Mouse (Mus musculus): ENCODE data around the gene Gnao1.

Gnao1 gene

GRCm38 (mm10) chr8:93896841-93897551, 87.2 kb downstream of the Gnao1 start:
- no peak for DNase-seq (ENCODE audit: low spot score)

- DNase-seq (ENCODE audit: low spot score), result no peak
Measured at GRCm38 (mm10) chr8:93898570-93898969, 88.8 kb downstream of the Gnao1 start.

GRCm38 (mm10) chr8:93902040-93902439, 92.3 kb downstream of the Gnao1 start:
- no peak for DNase-seq (ENCODE audit: low spot score)

- DNase-seq (ENCODE audit: low spot score), result no peak
Measured at GRCm38 (mm10) chr8:93906961-93907360, 97.2 kb downstream of the Gnao1 start.

- DNase-seq (ENCODE audit: low spot score), result no peak
Measured at GRCm38 (mm10) chr8:93907987-93908441, 98.2 kb downstream of the Gnao1 start.

- DNase-seq (ENCODE audit: low spot score), result no peak
Measured at GRCm38 (mm10) chr8:93908546-93908945, 98.8 kb downstream of the Gnao1 start.

- DNase-seq (ENCODE audit: low spot score), result no peak
Measured at GRCm38 (mm10) chr8:93911715-93912555, 102.2 kb downstream of the Gnao1 start.

- peak; percentile 51 for DNase-seq (ENCODE audit: low spot score)
Measured at GRCm38 (mm10) chr8:93917859-93918421, 108.2 kb downstream of the Gnao1 start.

GRCm38 (mm10) chr8:93918580-93918979, 108.8 kb downstream of the Gnao1 start:
- no peak for DNase-seq (ENCODE audit: low spot score)

GRCm38 (mm10) chr8:93919422-93919821, 109.7 kb downstream of the Gnao1 start:
- no peak for DNase-seq (ENCODE audit: low spot score)

GRCm38 (mm10) chr8:93919916-93920589, 110.3 kb downstream of the Gnao1 start:
- no peak for DNase-seq (ENCODE audit: low spot score)

GRCm38 (mm10) chr8:93920590-93920948, 110.8 kb downstream of the Gnao1 start:
- no peak for DNase-seq (ENCODE audit: low spot score)

GRCm38 (mm10) chr8:93923897-93924334, 114.2 kb downstream of the Gnao1 start:
- DNase-seq (ENCODE audit: low spot score), result no peak

- no peak for DNase-seq (ENCODE audit: low spot score)
Measured at GRCm38 (mm10) chr8:93925513-93925912, 115.7 kb downstream of the Gnao1 start.

GRCm38 (mm10) chr8:93929233-93929632, 119.5 kb downstream of the Gnao1 start:
- DNase-seq (ENCODE audit: low spot score), result no peak

GRCm38 (mm10) chr8:93931336-93931735, 121.6 kb downstream of the Gnao1 start:
- no peak for DNase-seq (ENCODE audit: low spot score)

GRCm38 (mm10) chr8:93932873-93933272, 123.1 kb downstream of the Gnao1 start:
- DNase-seq (ENCODE audit: low spot score), result peak; percentile 84

- DNase-seq (ENCODE audit: low spot score), result no peak
Measured at GRCm38 (mm10) chr8:93933288-93933687, 123.5 kb downstream of the Gnao1 start.

- DNase-seq (ENCODE audit: low spot score), result no peak
Measured at GRCm38 (mm10) chr8:93938193-93938592, 128.4 kb downstream of the Gnao1 start.

- no peak for DNase-seq (ENCODE audit: low spot score)
Measured at GRCm38 (mm10) chr8:93940542-93941423, 131.0 kb downstream of the Gnao1 start.

- DNase-seq (ENCODE audit: low spot score), result no peak
Measured at GRCm38 (mm10) chr8:93941636-93942054, 131.9 kb downstream of the Gnao1 start.
